Mouse (Mus musculus): Measurements from ENCODE around the gene Hdac4.

DNA sequence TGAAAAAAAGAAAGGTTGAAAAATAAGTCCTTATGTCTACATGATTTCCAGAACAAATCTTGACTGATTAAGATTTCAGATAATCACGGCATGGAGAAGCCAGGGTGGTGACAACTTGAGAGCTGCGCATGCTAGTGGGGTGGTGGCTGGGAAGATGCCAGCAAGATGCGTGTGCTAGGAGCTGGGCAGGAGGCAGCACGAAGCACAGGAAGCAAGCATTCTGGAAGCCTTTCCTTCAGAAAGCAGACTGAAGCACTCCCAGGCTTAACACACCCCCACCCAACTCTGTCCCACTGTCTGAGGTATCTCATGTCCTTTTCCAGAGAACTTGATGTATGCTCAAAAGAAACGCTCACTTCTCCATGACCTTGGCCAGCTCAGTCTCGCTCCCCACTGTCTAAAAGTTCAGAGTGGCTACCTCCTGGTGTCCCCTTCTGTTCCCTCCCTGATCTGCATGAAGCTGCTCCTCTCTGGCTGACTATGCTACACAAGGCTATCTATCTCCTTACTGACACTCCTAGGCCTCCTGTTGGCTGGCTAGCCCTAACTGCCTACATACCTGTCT lies 52.1 kb downstream of the Hdac4 start:
- no peak for TF ChIP-seq CTCF (IDR thresholded peaks at IDR 0.05; ENCODE audit: low read depth)
- no peak for TF ChIP-seq EP300 (IDR thresholded peaks at IDR 0.05; ENCODE audit: low read depth)

Measured in liver, postnatal 0 days (tissue).